Mouse (Mus musculus) megakaryocyte, embryonic 14.5 days (primary cell): Measurements from ENCODE around the gene Bet1l.

Experiments
- FLI1 ChIP-seq: IDR thresholded peaks from 2 replicates; pipeline ENCODE4 v1.6.1; 2012; ENCODE audit warnings: low read length, inconsistent platforms, mixed read lengths
- GATA1 ChIP-seq: IDR thresholded peaks from 3 replicates; pipeline ENCODE4 v1.6.1; 2012; ENCODE audit warnings: mixed read lengths, low read length, inconsistent platforms, borderline replicate concordance

DNA sequence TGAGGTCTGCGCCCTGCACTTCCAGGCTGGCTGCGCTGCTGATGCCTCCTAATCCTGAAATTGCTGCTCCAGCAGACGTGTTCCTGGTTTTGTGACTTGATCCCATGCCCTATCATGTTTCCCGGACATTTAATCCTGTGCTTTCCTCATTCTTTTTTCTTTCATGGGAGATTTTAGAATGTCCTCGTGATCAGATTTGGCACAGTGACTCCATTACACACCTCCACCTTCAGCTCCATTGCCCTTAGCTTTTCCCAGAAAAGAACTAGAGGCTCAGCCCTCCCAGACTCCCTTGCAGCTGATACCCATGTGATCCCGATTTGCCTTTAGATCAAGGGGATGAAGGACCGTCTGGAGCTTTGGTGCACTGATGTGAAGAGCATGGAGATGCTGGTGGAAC lies 40.5 kb upstream of the Bet1l start:
- TF ChIP-seq GATA1 (no peak), FLI1 (no peak)
